Mouse (Mus musculus): ENCODE data around the gene Agmat. TPM values are rescaled to one million over a fixed set of nuclear protein-coding genes. Genes with fewer than 3 reads are reported as not detected.
"Not testable (repeated sequence)": the region's sequence is repeated elsewhere in the genome, so short reads cannot be mapped to it uniquely, and the experiment has no call there.

Agmat gene
- polyA plus RNA-seq, 1 experiment from 2014 or later = 18.0 TPM

DNA sequence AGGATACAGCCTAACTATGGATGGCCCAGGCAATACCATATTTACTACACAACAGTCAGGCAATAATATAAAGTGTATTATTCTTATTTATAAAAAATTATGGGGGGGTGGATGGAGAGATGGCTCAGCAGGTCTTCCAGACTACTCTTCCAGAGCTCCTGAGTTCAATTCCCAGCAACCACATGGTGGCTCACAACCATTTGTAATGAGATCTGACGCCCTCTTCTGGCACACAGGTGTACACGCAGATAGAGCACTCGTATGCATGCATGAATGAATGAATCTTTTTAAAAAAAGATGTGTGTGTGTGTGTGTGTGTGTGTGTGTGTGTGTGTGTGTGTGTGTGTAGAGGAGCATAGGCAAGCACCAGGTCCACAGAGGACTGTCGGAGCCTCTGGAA, 26.5 kb downstream of the Agmat start:
- not testable (repeated sequence) for H3K4me2 ChIP-seq; H3K9ac ChIP-seq (ENCODE audit: low read depth, low read length); H3K4me3 ChIP-seq (ENCODE audit: low read depth, low read length); ATAC-seq (replicated peaks; ENCODE audit: low FRiP score); H3K27ac ChIP-seq (ENCODE audit: low read depth, low read length); H3K9me3 ChIP-seq (ENCODE audit: control insufficient read depth, low read length); DNase-seq (ENCODE audit: low spot score); H3K27me3 ChIP-seq (replicated peaks; ENCODE audit: control insufficient read depth, insufficient read depth, low read length)
- Histone ChIP-seq H3K4me1 (replicated peaks; ENCODE audit: control insufficient read depth, insufficient read depth, low read length) (peaks cover 26% of the 10 kb centered on the region), H3K36me3 (ENCODE audit: control insufficient read depth, insufficient read depth, low read length) (peaks cover 34% of the 10 kb centered on the region)
- WGBS = 81% methylated on average over 4 of the region's 4 CpGs

DNA sequence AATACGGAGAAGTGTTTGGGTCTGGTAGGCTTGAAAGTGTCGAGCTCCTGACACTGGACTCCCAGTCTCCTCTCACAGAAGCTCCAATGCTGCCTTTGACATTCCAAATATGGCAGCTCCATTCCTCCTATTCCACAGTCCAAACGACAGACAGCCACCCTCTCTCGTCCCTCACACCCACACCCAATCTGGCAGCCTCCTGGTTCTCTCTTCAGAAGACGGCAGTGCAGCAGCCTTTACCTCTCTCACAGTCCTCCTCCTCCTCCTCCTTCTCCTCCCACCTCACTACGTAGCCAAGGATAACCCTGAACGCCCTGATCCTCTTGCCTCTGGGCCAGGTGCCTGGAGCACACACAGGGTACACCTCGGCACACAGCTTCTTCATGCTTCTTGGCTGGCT, 33.4 kb downstream of the Agmat start:
- Histone ChIP-seq H3K4me3 (ENCODE audit: low read depth, low read length) (no peak overlapping the region), H3K4me2 (no peak overlapping the region), H3K9me3 (ENCODE audit: control insufficient read depth, low read length) (no peaks in the 10 kb centered on the region), H3K36me3 (ENCODE audit: control insufficient read depth, insufficient read depth, low read length) (peaks cover 42% of the 10 kb centered on the region), H3K9ac (ENCODE audit: low read depth, low read length) (no peak overlapping the region), H3K27me3 (replicated peaks; ENCODE audit: control insufficient read depth, insufficient read depth, low read length) (no peaks in the 10 kb centered on the region), H3K27ac (ENCODE audit: low read depth, low read length) (no peak overlapping the region), H3K4me1 (replicated peaks; ENCODE audit: control insufficient read depth, insufficient read depth, low read length) (no peaks in the 10 kb centered on the region)
- 90% methylated on average over 8 of the region's 8 CpGs for WGBS
- DNase-seq (ENCODE audit: low spot score) (no peak), ATAC-seq (replicated peaks; ENCODE audit: low FRiP score) (no peak)

DNA sequence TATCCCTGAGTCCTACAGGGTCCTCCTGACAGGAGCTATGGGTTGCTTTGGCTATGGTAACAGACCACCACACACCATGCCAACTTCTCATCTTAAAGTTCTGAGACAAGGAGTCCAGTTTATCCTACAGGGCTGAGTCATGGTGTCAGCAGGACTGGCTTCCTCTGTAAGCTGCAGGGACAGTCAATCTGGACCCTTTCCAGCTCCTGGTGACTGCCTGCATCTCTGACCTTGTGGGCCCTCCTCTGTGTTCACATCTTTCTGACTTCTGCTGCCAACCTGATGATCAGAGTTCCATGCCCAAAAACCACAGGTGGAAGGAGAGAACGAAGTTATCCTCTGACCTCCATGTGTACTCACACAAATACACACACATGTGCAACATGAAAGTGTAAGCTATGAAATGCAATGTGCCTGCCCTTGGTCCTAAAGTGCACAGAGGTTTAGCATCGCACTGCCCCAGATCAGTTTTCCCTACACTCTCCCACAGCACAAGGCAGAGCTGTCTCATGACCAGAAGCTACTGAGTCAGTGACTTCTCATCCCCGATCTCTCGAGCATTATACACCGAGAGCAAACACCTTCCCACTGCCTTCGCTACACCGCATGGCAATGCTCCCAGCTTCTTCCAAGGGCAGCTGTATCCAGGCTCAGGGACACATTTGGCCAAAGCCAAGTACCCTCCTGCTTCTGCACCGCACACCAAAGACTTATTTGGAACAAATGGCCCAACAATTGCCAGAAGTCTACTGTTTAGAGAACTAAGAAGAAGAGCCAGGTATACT, 34.9 kb downstream of the Agmat start:
- Histone ChIP-seq H3K4me3 (ENCODE audit: low read depth, low read length) (no peak overlapping the region), H3K9me3 (ENCODE audit: control insufficient read depth, low read length) (no peaks in the 10 kb centered on the region), H3K4me1 (replicated peaks; ENCODE audit: control insufficient read depth, insufficient read depth, low read length) (no peaks in the 10 kb centered on the region), H3K9ac (ENCODE audit: low read depth, low read length) (no peak overlapping the region), H3K36me3 (ENCODE audit: control insufficient read depth, insufficient read depth, low read length) (peaks cover 40% of the 10 kb centered on the region), H3K27me3 (replicated peaks; ENCODE audit: control insufficient read depth, insufficient read depth, low read length) (no peaks in the 10 kb centered on the region), H3K4me2 (no peak overlapping the region), H3K27ac (ENCODE audit: low read depth, low read length) (no peak overlapping the region)
- 93% methylated on average over 8 of the region's 8 CpGs for WGBS
- DNase-seq (ENCODE audit: low spot score) (no peak), ATAC-seq (replicated peaks; ENCODE audit: low FRiP score) (no peak)

DNA sequence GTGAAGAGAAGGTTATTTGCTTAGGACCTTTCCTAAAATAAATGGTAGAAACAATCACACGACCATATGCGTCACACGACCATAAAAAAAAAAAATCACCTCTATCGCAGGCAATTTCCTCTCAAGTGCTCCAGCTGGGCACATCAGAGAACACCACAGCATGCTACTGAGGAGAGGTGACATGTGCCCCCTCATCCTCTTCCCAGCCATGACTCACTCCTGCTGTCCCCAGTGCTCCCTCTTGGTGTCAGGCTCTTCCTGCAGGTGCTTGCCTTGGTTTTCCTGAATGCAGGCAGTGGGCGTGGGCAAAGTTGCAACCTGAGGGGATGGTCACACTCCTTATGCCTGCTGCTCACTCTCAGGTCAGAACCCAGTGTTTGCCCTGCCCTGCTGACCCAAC, 38.4 kb downstream of the Agmat start:
- Histone ChIP-seq H3K9ac (ENCODE audit: low read depth, low read length) (no peak overlapping the region), H3K27me3 (replicated peaks; ENCODE audit: control insufficient read depth, insufficient read depth, low read length) (no peaks in the 10 kb centered on the region), H3K9me3 (ENCODE audit: control insufficient read depth, low read length) (no peaks in the 10 kb centered on the region), H3K27ac (ENCODE audit: low read depth, low read length) (no peak overlapping the region), H3K36me3 (ENCODE audit: control insufficient read depth, insufficient read depth, low read length) (peaks cover 24% of the 10 kb centered on the region), H3K4me3 (ENCODE audit: low read depth, low read length) (no peak overlapping the region), H3K4me2 (no peak overlapping the region), H3K4me1 (replicated peaks; ENCODE audit: control insufficient read depth, insufficient read depth, low read length) (peaks cover 4% of the 10 kb centered on the region)
- ATAC-seq (replicated peaks; ENCODE audit: low FRiP score) (no peak), DNase-seq (ENCODE audit: low spot score) (no peak)
- 81% methylated on average over 5 of the region's 5 CpGs for WGBS

DNA sequence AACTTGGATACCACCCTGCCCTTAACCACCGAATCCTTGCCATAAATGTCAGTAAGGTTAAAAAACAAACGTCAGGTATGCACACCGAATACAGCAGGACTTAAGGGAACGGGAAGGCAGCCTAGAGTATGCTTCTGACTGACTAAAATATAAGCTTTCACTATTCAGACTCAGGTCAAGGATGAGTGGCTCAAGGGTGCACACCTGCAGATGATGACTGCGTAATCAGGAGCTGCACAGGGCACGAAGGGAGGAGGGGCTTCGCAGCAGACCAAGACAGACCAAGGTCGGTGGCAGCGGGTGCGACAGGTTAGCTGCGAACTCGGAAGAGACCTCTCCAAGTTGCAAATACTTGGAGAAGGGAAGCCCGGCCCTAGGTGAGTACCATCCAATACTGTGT, 39.7 kb downstream of the Agmat start:
- 92% methylated on average over 13 of the region's 13 CpGs for WGBS
- no peak overlapping the region for H3K4me3 ChIP-seq (ENCODE audit: low read depth, low read length)
- no peak overlapping the region for H3K4me2 ChIP-seq
- H3K36me3 ChIP-seq (ENCODE audit: control insufficient read depth, insufficient read depth, low read length) = peaks cover 17% of the 10 kb centered on the region
- no peak overlapping the region for H3K27ac ChIP-seq (ENCODE audit: low read depth, low read length)
- DNase-seq (ENCODE audit: low spot score) (no peak), ATAC-seq (replicated peaks; ENCODE audit: low FRiP score) (no peak)
- H3K9ac ChIP-seq (ENCODE audit: low read depth, low read length) = no peak overlapping the region
- H3K9me3 ChIP-seq (ENCODE audit: control insufficient read depth, low read length) = no peaks in the 10 kb centered on the region
- H3K4me1 ChIP-seq (replicated peaks; ENCODE audit: control insufficient read depth, insufficient read depth, low read length) = peaks cover 6% of the 10 kb centered on the region
- no peaks in the 10 kb centered on the region for H3K27me3 ChIP-seq (replicated peaks; ENCODE audit: control insufficient read depth, insufficient read depth, low read length)

DNA sequence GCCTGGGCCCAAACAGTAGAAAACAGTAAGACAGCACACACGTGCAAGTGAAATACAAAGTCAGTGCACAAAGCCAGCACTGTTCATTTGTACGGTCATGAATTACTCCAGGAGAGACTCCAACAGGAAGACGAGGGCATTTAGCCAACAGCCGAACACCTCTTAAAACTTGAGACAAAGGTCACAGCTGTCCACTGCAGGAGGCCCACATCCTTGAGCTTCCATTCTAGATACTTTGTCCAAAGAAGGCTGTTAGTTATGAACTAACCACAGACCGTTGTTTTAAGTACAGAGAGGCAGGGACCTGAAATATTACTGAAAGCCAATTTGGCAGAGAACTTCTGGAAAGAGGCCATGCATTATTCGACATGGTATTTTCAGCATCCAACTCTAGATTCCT, 40.6 kb downstream of the Agmat start:
- no peak overlapping the region for H3K27ac ChIP-seq (ENCODE audit: low read depth, low read length)
- ATAC-seq (replicated peaks; ENCODE audit: low FRiP score) (no peak), DNase-seq (ENCODE audit: low spot score) (no peak)
- no peaks in the 10 kb centered on the region for H3K27me3 ChIP-seq (replicated peaks; ENCODE audit: control insufficient read depth, insufficient read depth, low read length)
- peaks cover 14% of the 10 kb centered on the region for H3K36me3 ChIP-seq (ENCODE audit: control insufficient read depth, insufficient read depth, low read length)
- peaks cover 7% of the 10 kb centered on the region for H3K4me1 ChIP-seq (replicated peaks; ENCODE audit: control insufficient read depth, insufficient read depth, low read length)
- no peak overlapping the region for H3K4me2 ChIP-seq
- H3K9me3 ChIP-seq (ENCODE audit: control insufficient read depth, low read length) = no peaks in the 10 kb centered on the region
- H3K9ac ChIP-seq (ENCODE audit: low read depth, low read length) = no peak overlapping the region
- no peak overlapping the region for H3K4me3 ChIP-seq (ENCODE audit: low read depth, low read length)
- 93% methylated on average over 6 of the region's 6 CpGs for WGBS

DNA sequence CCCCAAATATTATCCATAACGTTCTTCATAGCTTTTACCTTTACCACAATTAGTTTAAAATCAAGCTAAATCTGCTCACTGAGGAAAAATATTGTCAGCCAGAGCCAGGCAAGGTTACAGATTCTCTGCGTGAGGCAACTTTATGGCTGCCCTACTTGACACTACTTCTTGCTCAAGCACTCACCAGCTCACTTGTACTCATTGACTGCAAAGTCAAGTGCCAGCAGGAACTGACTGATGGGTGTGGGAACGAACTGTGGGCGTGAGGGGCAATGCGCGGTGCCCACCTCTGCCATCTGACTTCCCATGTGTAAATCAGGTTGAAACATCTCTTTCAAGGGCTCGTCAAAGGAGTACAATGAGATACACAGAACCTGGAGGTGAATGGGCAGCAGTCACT, 41.0 kb downstream of the Agmat start:
- H3K9me3 ChIP-seq (ENCODE audit: control insufficient read depth, low read length) = no peaks in the 10 kb centered on the region
- WGBS = 91% methylated on average over 7 of the region's 7 CpGs
- ATAC-seq (replicated peaks; ENCODE audit: low FRiP score) = no peak
- no peak overlapping the region for H3K9ac ChIP-seq (ENCODE audit: low read depth, low read length)
- no peaks in the 10 kb centered on the region for H3K27me3 ChIP-seq (replicated peaks; ENCODE audit: control insufficient read depth, insufficient read depth, low read length)
- DNase-seq (ENCODE audit: low spot score) = no peak
- no peak overlapping the region for H3K4me2 ChIP-seq
- H3K4me3 ChIP-seq (ENCODE audit: low read depth, low read length) = no peak overlapping the region
- peaks cover 11% of the 10 kb centered on the region for H3K4me1 ChIP-seq (replicated peaks; ENCODE audit: control insufficient read depth, insufficient read depth, low read length)
- no peak overlapping the region for H3K27ac ChIP-seq (ENCODE audit: low read depth, low read length)
- H3K36me3 ChIP-seq (ENCODE audit: control insufficient read depth, insufficient read depth, low read length) = peaks cover 11% of the 10 kb centered on the region

DNA sequence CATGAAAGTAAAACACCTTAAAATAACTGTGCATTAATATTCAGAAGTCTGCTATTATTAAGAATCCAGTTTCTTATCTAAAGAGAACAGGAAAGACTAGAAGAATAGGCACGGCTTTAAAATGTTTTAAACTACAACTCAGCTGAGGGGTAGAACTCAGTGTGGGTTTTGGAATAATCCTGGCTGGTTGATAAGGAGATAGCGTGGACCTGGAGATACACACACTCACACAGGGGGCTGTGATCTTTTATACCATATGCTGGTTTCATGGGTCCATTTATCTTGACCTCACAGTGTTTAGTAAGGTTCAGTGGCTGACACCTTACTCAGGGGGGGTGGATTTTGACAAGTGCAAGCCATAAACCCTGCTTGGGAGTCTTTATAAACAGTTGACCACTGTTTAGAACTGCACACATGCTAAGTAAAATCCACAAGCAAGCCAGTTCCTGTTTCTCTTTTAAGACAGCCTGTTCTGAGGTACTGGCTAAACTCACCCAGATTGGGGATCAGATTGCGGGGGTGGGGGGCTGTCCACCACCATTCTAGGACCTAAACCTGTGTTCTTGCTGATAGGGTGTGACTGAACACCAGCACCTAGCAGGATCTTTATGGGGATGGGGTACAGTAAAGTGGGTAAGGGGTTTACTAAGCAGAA, 43.2 kb downstream of the Agmat start:
- Histone ChIP-seq H3K9ac (ENCODE audit: low read depth, low read length) (peak overlapping the region; percentile 90), H3K4me2 (peak overlapping the region; percentile 94), H3K9me3 (ENCODE audit: control insufficient read depth, low read length) (no peaks in the 10 kb centered on the region), H3K4me3 (ENCODE audit: low read depth, low read length) (peak overlapping the region; percentile 91), H3K27ac (ENCODE audit: low read depth, low read length) (peak overlapping the region; percentile 75), H3K4me1 (replicated peaks; ENCODE audit: control insufficient read depth, insufficient read depth, low read length) (peaks cover 15% of the 10 kb centered on the region), H3K36me3 (ENCODE audit: control insufficient read depth, insufficient read depth, low read length) (peaks cover 3% of the 10 kb centered on the region), H3K27me3 (replicated peaks; ENCODE audit: control insufficient read depth, insufficient read depth, low read length) (no peaks in the 10 kb centered on the region)
- peak; percentile 47 for DNase-seq (ENCODE audit: low spot score)
- WGBS = 24% methylated on average over 3 of the region's 3 CpGs
- ATAC-seq (replicated peaks; ENCODE audit: low FRiP score) = peak; percentile 9

DNA sequence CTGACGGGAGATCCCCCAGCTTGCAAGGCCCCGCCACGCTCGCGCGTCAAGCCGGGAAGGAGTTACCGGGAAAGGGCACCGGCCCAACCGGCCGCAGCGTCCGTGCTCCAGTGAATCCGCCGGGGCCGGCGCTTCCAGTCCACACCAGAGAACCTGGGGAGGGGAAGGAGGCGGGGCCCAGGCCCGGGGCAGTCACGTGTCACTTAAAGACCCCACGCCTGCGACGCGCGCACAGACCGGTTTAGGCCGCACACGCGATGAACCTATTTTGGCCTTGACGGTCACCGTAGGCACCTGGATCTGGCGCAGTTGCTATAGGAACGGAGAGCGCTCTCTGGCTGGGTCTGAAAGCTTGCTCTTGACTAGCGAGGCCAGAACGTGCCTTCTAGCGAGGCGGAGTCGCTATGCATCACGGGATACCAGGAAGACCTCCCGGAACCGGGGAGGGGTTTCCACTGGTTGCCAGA, 44.1 kb downstream of the Agmat start, which contains the start of gene Dnajc16:
Dnajc16 (minus strand) TSS at position 408 of the 467 bp plus-strand sequence.
- Histone ChIP-seq H3K36me3 (ENCODE audit: control insufficient read depth, insufficient read depth, low read length) (no peaks in the 10 kb centered on the region), H3K4me1 (replicated peaks; ENCODE audit: control insufficient read depth, insufficient read depth, low read length) (peaks cover 22% of the 10 kb centered on the region), H3K4me2 (peak within 1 kb of the TSS; percentile 94), H3K4me3 (ENCODE audit: low read depth, low read length) (peak within 1 kb of the TSS; percentile 91), H3K9ac (ENCODE audit: low read depth, low read length) (peak within 1 kb of the TSS; percentile 90), H3K27me3 (replicated peaks; ENCODE audit: control insufficient read depth, insufficient read depth, low read length) (no peaks in the 10 kb centered on the region), H3K27ac (ENCODE audit: low read depth, low read length) (peak within 1 kb of the TSS; percentile 75), H3K9me3 (ENCODE audit: control insufficient read depth, low read length) (no peaks in the 10 kb centered on the region)
- under 1% methylated on average over 41 of the region's 42 CpGs for WGBS
- ATAC-seq (replicated peaks; ENCODE audit: low FRiP score) (peak; percentile 79), DNase-seq (ENCODE audit: low spot score) (peak; percentile 96)
